Mouse (Mus musculus) liver, embryonic 14.5 days (tissue): Measurements from ENCODE around the gene Lekr1.

Experiments
- CTCF ChIP-seq: IDR thresholded peaks from 2 replicates; pipeline ENCODE4 v1.5.1; 2016; ENCODE audit warnings: antibody characterized with exemption, low read depth, control low read depth
- EP300 ChIP-seq: IDR thresholded peaks from 2 replicates; pipeline ENCODE4 v1.6.1; 2016; ENCODE audit warnings: antibody characterized with exemption, low read depth

DNA sequence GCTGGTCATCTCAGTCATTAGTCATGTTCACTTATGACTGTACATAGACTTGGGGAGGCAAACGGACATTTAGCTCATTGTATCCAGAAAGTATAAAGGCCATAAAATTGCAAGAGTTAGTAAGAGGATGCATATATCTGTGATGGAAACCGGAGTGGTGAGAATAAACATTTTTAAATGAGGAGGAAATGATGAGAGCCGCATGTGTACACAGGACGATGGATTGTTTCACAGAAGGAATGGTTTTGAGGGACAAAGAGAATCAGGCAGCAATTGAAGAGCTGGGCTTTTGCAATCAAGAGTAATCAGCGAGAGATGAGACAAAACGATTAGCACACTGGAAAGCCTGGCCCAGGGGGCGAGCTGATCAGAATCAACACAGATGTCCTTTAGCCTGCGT lies 18.4 kb upstream of the Lekr1 start:
- TF ChIP-seq CTCF = no peak
- TF ChIP-seq EP300 = no peak
